Mouse (Mus musculus): ENCODE results near the gene Setd6. TPM values are rescaled to one million over a fixed set of nuclear protein-coding genes. Genes with fewer than 3 reads are reported as not detected.

The Setd6 gene
- polyA plus RNA-seq, 1 experiment = 26.7 TPM

DNA sequence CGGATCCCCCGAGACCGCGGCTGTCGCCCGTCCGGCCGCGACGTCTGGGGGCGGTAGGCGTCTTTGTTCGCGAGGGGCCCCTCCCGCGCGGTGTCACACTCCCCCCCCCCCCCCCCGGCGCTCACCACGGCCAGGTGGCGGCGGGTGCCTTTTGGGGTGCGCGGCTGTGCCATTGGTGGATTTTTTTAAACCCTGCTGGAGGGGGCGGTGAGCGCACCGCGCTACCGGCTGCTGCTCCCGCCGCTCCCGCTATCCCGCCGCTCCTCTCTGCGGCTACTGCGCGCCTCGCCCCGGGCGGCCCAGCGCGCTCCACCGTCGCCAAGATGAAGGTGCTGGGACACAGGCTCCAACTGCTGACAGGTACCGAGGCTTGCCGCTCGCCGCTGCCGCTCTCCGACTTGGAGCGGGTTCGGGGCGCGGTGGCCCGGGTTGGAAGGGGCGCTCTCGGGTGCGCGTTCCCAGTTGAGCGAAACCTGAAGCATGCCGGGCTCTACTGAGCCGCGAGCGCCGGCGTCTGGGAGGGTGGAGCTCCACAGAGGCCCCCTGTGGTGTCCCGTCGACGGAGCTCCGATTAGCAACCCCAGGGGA is 37.6 kb upstream of the Setd6 start:
- Histone ChIP-seq H3K27ac (ENCODE audit: insufficient read depth, low read length) (no peak overlapping the region), H3K4me1 (ENCODE audit: control insufficient read depth, insufficient read depth, low read length) (no peaks in the 10 kb centered on the region), H3K27me3 (ENCODE audit: control insufficient read depth, insufficient read depth, low read length) (0 out of 2 replicates have a peak, but pooled peaks cover 1% of the 10 kb centered on the region), H3K4me3 (replicated peaks; ENCODE audit: insufficient read depth, low read depth, low read length) (peak overlapping the region; percentile 34)
- WGBS = under 1% methylated on average over 64 of the region's 70 CpGs
- peak; percentile 43 to 48 for DNase-seq
- no peak for TF ChIP-seq POLR2A (IDR thresholded peaks at IDR 0.05; ENCODE audit: borderline replicate concordance, insufficient read depth, low read length)
- TF ChIP-seq CTCF (IDR thresholded peaks at IDR 0.05; ENCODE audit: borderline replicate concordance, insufficient read depth, low read depth, low read length) = no peak

- TF ChIP-seq CTCF (IDR thresholded peaks at IDR 0.05; ENCODE audit: borderline replicate concordance, insufficient read depth, low read depth, low read length) = no peak
- TF ChIP-seq POLR2A (IDR thresholded peaks at IDR 0.05; ENCODE audit: borderline replicate concordance, insufficient read depth, low read length) = no peak
- 25% methylated on average over 10 of the region's 10 CpGs for WGBS
- H3K27ac ChIP-seq (ENCODE audit: insufficient read depth, low read length) = no peak overlapping the region
- no peaks in the 10 kb centered on the region for H3K27me3 ChIP-seq (ENCODE audit: control insufficient read depth, insufficient read depth, low read length)
- no peaks in the 10 kb centered on the region for H3K4me1 ChIP-seq (ENCODE audit: control insufficient read depth, insufficient read depth, low read length)
- DNase-seq = no peak
- no peak overlapping the region for H3K4me3 ChIP-seq (replicated peaks; ENCODE audit: insufficient read depth, low read depth, low read length)
Measured at GRCm38 (mm10) chr8:95688073-95688672, 27.5 kb upstream of the Setd6 start.

DNA sequence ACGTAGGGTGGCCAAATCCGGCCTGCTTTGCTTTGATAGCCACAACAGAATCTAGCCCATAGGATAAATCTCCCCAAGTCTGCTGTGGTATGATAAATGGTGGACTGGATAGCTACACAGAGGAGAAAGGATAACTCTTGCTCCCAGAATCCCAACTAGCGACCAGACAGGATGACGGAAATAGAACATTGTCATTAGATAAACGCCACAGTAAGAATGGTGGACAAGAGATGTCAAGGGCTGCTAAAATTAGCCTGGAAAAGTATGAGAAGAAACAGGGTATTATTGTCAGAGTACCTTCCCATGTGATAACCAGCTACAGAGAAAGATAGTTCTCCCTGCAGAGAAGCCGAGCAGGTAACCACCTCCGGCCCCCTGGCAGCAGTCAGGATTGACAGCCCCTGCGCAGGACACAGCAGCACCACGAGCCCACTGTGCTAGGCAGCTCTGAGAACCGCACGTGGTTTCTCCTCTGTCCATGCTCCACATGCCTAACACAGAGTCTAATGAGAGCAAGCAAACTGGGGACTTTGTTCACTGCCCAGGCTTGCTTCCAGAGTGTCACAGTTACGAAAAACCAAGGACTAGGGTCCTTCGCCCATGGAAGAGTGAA is 24.6 kb upstream of the Setd6 start:
- Histone ChIP-seq H3K4me1 (ENCODE audit: control insufficient read depth, insufficient read depth, low read length) (peaks cover 12% of the 10 kb centered on the region; the same call in 1 of the 2 replicates), H3K4me3 (replicated peaks; ENCODE audit: insufficient read depth, low read depth, low read length) (no peak overlapping the region), H3K27me3 (ENCODE audit: control insufficient read depth, insufficient read depth, low read length) (no peaks in the 10 kb centered on the region), H3K27ac (ENCODE audit: insufficient read depth, low read length) (no peak overlapping the region)
- WGBS = 86% methylated on average over 13 of the region's 13 CpGs
- TF ChIP-seq POLR2A (IDR thresholded peaks at IDR 0.05; ENCODE audit: borderline replicate concordance, insufficient read depth, low read length) (no peak), CTCF (IDR thresholded peaks at IDR 0.05; ENCODE audit: borderline replicate concordance, insufficient read depth, low read depth, low read length) (no peak)
- no peak for DNase-seq

- TF ChIP-seq POLR2A (IDR thresholded peaks at IDR 0.05; ENCODE audit: borderline replicate concordance, insufficient read depth, low read length) (no peak), CTCF (IDR thresholded peaks at IDR 0.05; ENCODE audit: borderline replicate concordance, insufficient read depth, low read depth, low read length) (no peak)
- 7% methylated on average over 6 of the region's 6 CpGs for WGBS
- no peak overlapping the region for H3K27ac ChIP-seq (ENCODE audit: insufficient read depth, low read length)
- no peaks in the 10 kb centered on the region for H3K27me3 ChIP-seq (ENCODE audit: control insufficient read depth, insufficient read depth, low read length)
- H3K4me1 ChIP-seq (ENCODE audit: control insufficient read depth, insufficient read depth, low read length) = peaks cover 12% of the 10 kb centered on the region; the same call in 1 of the 2 replicates
- peak in 1 of 2 experiments; percentile 29 for DNase-seq
- no peak overlapping the region for H3K4me3 ChIP-seq (replicated peaks; ENCODE audit: insufficient read depth, low read depth, low read length)
Measured at GRCm38 (mm10) chr8:95694631-95695030, 21.1 kb upstream of the Setd6 start.

- H3K27me3 ChIP-seq (ENCODE audit: control insufficient read depth, insufficient read depth, low read length) = no peaks in the 10 kb centered on the region
- WGBS = 60% methylated on average over 8 of the region's 8 CpGs
- no peak for DNase-seq
- TF ChIP-seq POLR2A (IDR thresholded peaks at IDR 0.05; ENCODE audit: borderline replicate concordance, insufficient read depth, low read length) (no peak), CTCF (IDR thresholded peaks at IDR 0.05; ENCODE audit: borderline replicate concordance, insufficient read depth, low read depth, low read length) (no peak)
- H3K27ac ChIP-seq (ENCODE audit: insufficient read depth, low read length) = no peak overlapping the region
- no peak overlapping the region for H3K4me3 ChIP-seq (replicated peaks; ENCODE audit: insufficient read depth, low read depth, low read length)
- peaks cover 15% of the 10 kb centered on the region for H3K4me1 ChIP-seq (ENCODE audit: control insufficient read depth, insufficient read depth, low read length)
Measured at GRCm38 (mm10) chr8:95696661-95697060, 19.0 kb upstream of the Setd6 start.

GRCm38 (mm10) chr8:95697128-95697527 is 18.6 kb upstream of the Setd6 start:
- Histone ChIP-seq H3K27me3 (ENCODE audit: control insufficient read depth, insufficient read depth, low read length) (no peaks in the 10 kb centered on the region), H3K4me1 (ENCODE audit: control insufficient read depth, insufficient read depth, low read length) (peaks cover 19% of the 10 kb centered on the region), H3K4me3 (replicated peaks; ENCODE audit: insufficient read depth, low read depth, low read length) (peak overlapping the region; percentile 42), H3K27ac (ENCODE audit: insufficient read depth, low read length) (no peak overlapping the region)
- TF ChIP-seq POLR2A (IDR thresholded peaks at IDR 0.05; ENCODE audit: borderline replicate concordance, insufficient read depth, low read length) (no peak), CTCF (IDR thresholded peaks at IDR 0.05; ENCODE audit: borderline replicate concordance, insufficient read depth, low read depth, low read length) (peak; percentile 91)
- DNase-seq = peak; percentile 74 to 88
- WGBS = 1% methylated on average over 11 of the region's 11 CpGs

DNA sequence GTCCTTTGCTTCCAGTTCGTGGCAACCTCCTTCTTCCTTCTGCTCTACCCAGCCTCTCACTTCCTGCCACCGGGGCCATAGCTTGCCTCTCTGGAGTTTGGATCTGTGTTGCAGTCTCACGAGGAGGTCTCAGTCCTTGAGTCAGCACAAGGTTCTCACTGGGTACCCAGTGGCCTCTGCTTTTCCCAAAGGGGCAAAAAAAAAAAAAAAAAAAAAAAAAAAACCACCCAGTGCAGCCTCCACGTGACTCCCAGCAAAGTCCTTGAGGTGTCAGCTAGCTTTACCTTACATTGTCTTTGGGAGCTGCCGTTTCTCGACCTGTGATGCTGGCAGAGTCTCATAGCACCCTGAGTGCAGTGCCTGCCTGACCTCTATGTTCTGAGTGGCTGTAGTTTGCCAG is 17.5 kb upstream of the Setd6 start:
- DNase-seq = no peak
- H3K27ac ChIP-seq (ENCODE audit: insufficient read depth, low read length) = no peak overlapping the region
- TF ChIP-seq POLR2A (IDR thresholded peaks at IDR 0.05; ENCODE audit: borderline replicate concordance, insufficient read depth, low read length) (no peak), CTCF (IDR thresholded peaks at IDR 0.05; ENCODE audit: borderline replicate concordance, insufficient read depth, low read depth, low read length) (no peak)
- WGBS = 48% methylated on average over 6 of the region's 6 CpGs
- no peaks in the 10 kb centered on the region for H3K27me3 ChIP-seq (ENCODE audit: control insufficient read depth, insufficient read depth, low read length)
- H3K4me3 ChIP-seq (replicated peaks; ENCODE audit: insufficient read depth, low read depth, low read length) = no peak overlapping the region
- H3K4me1 ChIP-seq (ENCODE audit: control insufficient read depth, insufficient read depth, low read length) = peaks cover 19% of the 10 kb centered on the region

DNA sequence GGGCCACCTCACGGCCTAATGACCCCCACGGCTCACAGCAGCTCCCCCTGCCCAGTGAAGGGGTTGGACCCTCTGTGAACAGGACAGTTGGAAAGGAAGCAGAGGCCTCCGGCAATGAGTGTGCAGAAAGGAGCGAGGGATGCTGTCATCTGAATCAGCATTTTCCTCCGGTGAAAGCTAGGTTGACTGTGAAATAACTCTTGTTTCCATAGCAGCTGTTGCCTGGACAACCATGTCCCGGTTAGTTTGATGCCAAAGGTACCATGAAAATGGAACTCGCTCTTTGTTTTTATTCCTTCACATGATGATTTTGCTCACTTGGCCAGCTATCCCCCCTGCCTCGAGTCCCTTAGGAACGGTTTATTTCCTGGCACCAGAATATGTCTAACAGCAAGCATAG is 15.4 kb upstream of the Setd6 start:
- 21% methylated on average over 9 of the region's 9 CpGs for WGBS
- peak in 1 of 2 experiments; percentile 19 for DNase-seq
- no peaks in the 10 kb centered on the region for H3K27me3 ChIP-seq (ENCODE audit: control insufficient read depth, insufficient read depth, low read length)

More for the DNA sequence above, 15.4 kb upstream of the Setd6 start:
- Histone ChIP-seq H3K4me1 (ENCODE audit: control insufficient read depth, insufficient read depth, low read length) (peaks cover 10% of the 10 kb centered on the region), H3K4me3 (replicated peaks; ENCODE audit: insufficient read depth, low read depth, low read length) (no peak overlapping the region), H3K27ac (ENCODE audit: insufficient read depth, low read length) (no peak overlapping the region)
- TF ChIP-seq CTCF (IDR thresholded peaks at IDR 0.05; ENCODE audit: borderline replicate concordance, insufficient read depth, low read depth, low read length) (no peak), POLR2A (IDR thresholded peaks at IDR 0.05; ENCODE audit: borderline replicate concordance, insufficient read depth, low read length) (no peak)

All from cerebellum, adult 2 months (tissue).